Mouse (Mus musculus) C2C12 (cell line): ENCODE measurements around the gene Hmg20a.

ENCODE experiments used
- CEBPB ChIP-seq: IDR thresholded peaks from one replicate; pipeline ENCODE4 v1.6.1; 2011; ENCODE audit warnings: low read depth, mild to moderate bottlenecking, control low read depth, moderate library complexity
- CTCF ChIP-seq: IDR thresholded peaks from one replicate; pipeline ENCODE4 v1.5.1; 2011; ENCODE audit not compliant: control insufficient read depth, insufficient read depth, insufficient read length
- FOSL1 ChIP-seq: IDR thresholded peaks from one replicate; pipeline ENCODE4 v1.8.0; 2011; ENCODE audit warnings: mild to moderate bottlenecking, low read length; ENCODE audit not compliant: poor library complexity, insufficient read depth, severe bottlenecking
- MAX ChIP-seq: IDR thresholded peaks from one replicate; pipeline ENCODE4 v1.6.1; 2011; ENCODE audit warnings: mild to moderate bottlenecking, control low read depth
- MYOD1 ChIP-seq: IDR thresholded peaks from one replicate; pipeline ENCODE4 v1.6.1; 2011; ENCODE audit warnings: low read depth; ENCODE audit not compliant: control insufficient read depth, insufficient read length
- MYOG ChIP-seq: IDR thresholded peaks from one replicate; pipeline ENCODE4 v1.6.1; 2011; ENCODE audit not compliant: control insufficient read depth, insufficient read length; ENCODE audit errors: extremely low read depth
- USF1 ChIP-seq: IDR thresholded peaks from one replicate; pipeline ENCODE4 v1.6.1; 2011; ENCODE audit warnings: low read depth, mild to moderate bottlenecking, control low read depth, moderate library complexity

DNA sequence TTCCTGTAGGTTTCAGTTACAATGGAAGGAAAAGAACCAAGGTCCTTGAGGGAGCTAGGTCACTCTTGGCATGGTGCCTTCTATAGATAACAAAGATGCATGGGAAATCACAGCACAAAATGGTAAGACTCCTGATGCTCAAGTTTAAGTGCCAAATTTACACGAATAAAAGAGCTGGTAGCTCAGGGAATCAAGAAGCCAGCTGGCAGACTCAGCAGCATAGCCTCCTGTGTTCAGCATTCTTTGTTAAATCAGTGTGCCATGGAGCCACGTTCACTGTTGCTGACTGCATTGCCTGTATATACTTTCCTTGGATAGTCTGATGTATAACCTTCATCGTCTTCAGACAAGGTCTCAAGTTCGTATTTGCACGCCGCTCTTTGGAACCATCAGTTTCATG, 33.2 kb downstream of the Hmg20a start:
- TF ChIP-seq CTCF (no peak), USF1 (no peak), CEBPB (no peak), MAX (no peak), MYOG (no peak), FOSL1 (no peak), MYOD1 (no peak)
